Mouse (Mus musculus) heart, adult 2 months (tissue): Measurements from ENCODE around the gene Gpr157. TPM values are rescaled to one million over a fixed set of nuclear protein-coding genes. Genes with fewer than 3 reads are reported as not detected.
A peak's percentile ranks its signal among the peaks of the same experiment; 100 is the strongest.

ENCODE experiments used
- DNase-seq, 2 experiments: peaks; one replicate each; pipeline ENCODE4 v3.0.0; 2021
- H3K27ac ChIP-seq: fragments of 200-600 bp; 2 replicates; pipeline ENCODE4 v1.8.1; 2022
- H3K27me3 ChIP-seq: fragments of 200-500 bp; 2 replicates; pipeline ENCODE4 v1.6.1; 2012; ENCODE audit warnings: mild to moderate bottlenecking, low read length, inconsistent platforms, mixed read lengths; ENCODE audit not compliant: control insufficient read depth, insufficient read depth
- H3K36me3 ChIP-seq: fragments of 200-500 bp; 2 replicates; pipeline ENCODE4 v1.6.1; 2012; ENCODE audit warnings: low read length, inconsistent platforms; ENCODE audit not compliant: control insufficient read depth, insufficient read depth
- H3K4me1 ChIP-seq: fragments of 200-500 bp; 2 replicates; pipeline ENCODE4 v1.6.1; 2011; ENCODE audit warnings: low read length; ENCODE audit not compliant: control insufficient read depth, insufficient read depth
- H3K4me3 ChIP-seq: fragments of 200-600 bp; 2 replicates; pipeline ENCODE4 v1.8.1; 2022
- H3K79me2 ChIP-seq: fragments of 200-500 bp; replicated peaks from 2 replicates; pipeline ENCODE4 v1.6.1; 2012; ENCODE audit warnings: mild to moderate bottlenecking, inconsistent platforms, low read length, moderate library complexity, mixed read lengths; ENCODE audit not compliant: control insufficient read depth, insufficient read depth
- H3K9ac ChIP-seq: fragments of 200-500 bp; 2 replicates; pipeline ENCODE4 v1.6.1; 2012; ENCODE audit warnings: low read depth, mild to moderate bottlenecking, control low read depth, inconsistent platforms, low read length, mixed read lengths
- CTCF ChIP-seq: fragments of 200-600 bp; IDR thresholded peaks from 2 replicates; pipeline ENCODE4 v1.8.1; 2022; ENCODE audit warnings: antibody characterized with exemption, mild to moderate bottlenecking, moderate library complexity
- EP300 ChIP-seq: fragments of 200-500 bp; IDR thresholded peaks from 2 replicates; pipeline ENCODE4 v1.6.1; 2011; ENCODE audit warnings: low read depth, low read length, control low read depth; ENCODE audit not compliant: insufficient read depth
- POLR2A ChIP-seq: fragments of 200-500 bp; IDR thresholded peaks from 2 replicates; pipeline ENCODE4 v1.6.1; 2011; ENCODE audit warnings: mild to moderate bottlenecking, low read depth, low read length, control low read depth; ENCODE audit not compliant: insufficient read depth
- WGBS: fragments of 180-500 bp; shearing (Covaris S2); methylation state at CpG from one replicate; pipeline ENCODE4 v1.1.7; 2018; 5-methylcytosine and 5-hydroxymethylcytosine counted together
- intact Hi-C: fragments of 180-260 bp; cut with DNase I; formaldehyde crosslinking; loops from one replicate; pipeline ENCODE4 v1.15.1; 2025
- polyA plus RNA-seq: library from polyadenylated mRNA; depleted of rRNA; stranded (reverse); fragments of >200 nt; gene quantifications from 2 replicates; pipeline ENCODE4 v1.2.3, GENCODE M21; 2012
- total RNA-seq, 2 experiments: library from RNA; stranded (reverse); gene quantifications; 2 replicates each; pipeline ENCODE4 v1.2.3; 2021

Gpr157 gene
- total and polyA plus RNA-seq, 3 experiments, result 21.8 to 42.4 (median 34.2) TPM

DNA sequence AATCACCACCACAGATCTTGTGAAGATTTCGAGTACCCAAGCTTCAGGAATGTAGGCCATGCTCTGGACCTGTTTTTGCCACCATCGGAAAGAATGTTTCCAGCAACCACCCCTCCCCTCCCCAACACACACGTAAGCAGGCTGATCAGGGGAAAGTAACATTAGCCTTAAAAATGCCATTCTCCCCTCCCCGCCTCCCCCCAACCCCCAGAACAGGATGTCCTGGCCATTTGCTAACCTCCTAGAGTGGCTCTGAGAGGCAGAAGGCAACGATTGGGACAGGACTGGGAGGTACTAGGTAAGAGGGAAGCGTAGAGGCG is 364 bp upstream of the Gpr157 start:
- TF ChIP-seq CTCF (no peak), EP300 (no peak), POLR2A (no peak)
- no peaks in the 10 kb centered on the region for H3K79me2 ChIP-seq
- no peak overlapping the region for H3K9ac ChIP-seq
- no peak for DNase-seq
- H3K4me3 ChIP-seq, result peak overlapping the region; percentile 12; the same call in 1 of the 2 replicates
- WGBS, result 7% methylated on average over 7 of the region's 7 CpGs
- H3K27ac ChIP-seq, result no peak overlapping the region
- H3K36me3 ChIP-seq, result no peaks in the 10 kb centered on the region
- peaks cover 1% of the 10 kb centered on the region; the same call in 1 of the 2 replicates for H3K4me1 ChIP-seq
- intact Hi-C loops, result no loop called here
- no peaks in the 10 kb centered on the region for H3K27me3 ChIP-seq

DNA sequence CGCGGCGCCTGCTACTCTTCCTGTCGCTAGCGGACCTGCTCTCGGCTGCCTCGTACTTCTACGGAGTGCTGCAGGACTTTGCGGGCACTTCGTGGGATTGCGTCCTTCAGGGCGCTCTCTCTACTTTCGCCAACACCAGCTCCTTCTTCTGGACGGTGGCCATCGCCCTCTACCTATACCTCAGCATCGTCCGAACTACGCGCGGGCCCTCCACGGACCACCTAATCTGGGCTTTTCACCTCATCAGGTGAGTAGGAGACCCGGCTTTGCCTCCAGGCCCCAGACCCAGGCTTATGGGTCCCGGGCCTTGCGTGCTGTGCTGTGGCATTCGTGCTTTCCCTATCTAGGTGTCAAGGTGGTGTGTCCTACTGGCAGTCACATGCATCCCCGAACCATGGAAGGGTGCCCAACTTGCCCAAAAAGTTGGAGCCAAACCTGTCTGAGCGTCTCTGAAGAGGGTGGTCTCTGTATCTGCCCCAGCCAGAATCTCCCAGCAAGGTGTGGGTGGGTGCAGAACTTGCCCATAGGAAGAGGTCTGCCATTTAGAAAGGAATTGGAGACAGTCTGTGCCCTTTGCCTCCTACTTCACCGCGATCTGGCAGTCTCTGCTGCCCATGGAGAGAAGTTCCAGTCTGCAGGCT is 845 bp downstream of the Gpr157 start:
- Histone ChIP-seq H3K79me2 (no peaks in the 10 kb centered on the region), H3K36me3 (no peaks in the 10 kb centered on the region), H3K4me3 (peak overlapping the region; percentile 65), H3K27ac (peak overlapping the region; percentile 94), H3K4me1 (peaks cover 3% of the 10 kb centered on the region; the same call in 1 of the 2 replicates), H3K9ac (peak overlapping the region; percentile 94), H3K27me3 (no peaks in the 10 kb centered on the region)
- intact Hi-C loops, result no loop called here
- DNase-seq, result no peak
- TF ChIP-seq POLR2A (peak; percentile 40; the same call in 1 of the 2 replicates), EP300 (0 out of 2 replicates have a peak, but pooled peaks have one; percentile 18), CTCF (no peak)
- WGBS, result 16% methylated on average over 29 of the region's 29 CpGs

DNA sequence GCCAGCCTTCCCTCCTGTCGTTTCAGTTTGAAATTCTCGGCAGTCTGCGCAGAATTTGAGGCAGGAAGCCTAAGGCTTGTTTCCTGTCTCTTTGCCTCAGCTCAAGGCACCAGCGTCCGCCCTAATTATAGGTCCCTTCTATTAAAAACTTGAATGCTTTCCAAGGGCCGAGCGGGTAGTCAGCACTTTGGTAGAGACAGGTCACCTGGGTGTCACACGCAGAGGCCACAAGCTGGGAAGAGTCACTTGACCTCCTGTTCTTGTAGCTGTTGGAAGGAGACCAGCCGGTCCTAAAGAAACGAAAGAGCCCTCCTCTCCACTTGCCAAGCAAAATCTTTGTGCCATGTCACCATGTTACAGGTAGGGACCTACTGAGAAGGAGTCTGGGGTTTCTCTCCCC is 2.0 kb downstream of the Gpr157 start:
- H3K79me2 ChIP-seq, result no peaks in the 10 kb centered on the region
- intact Hi-C loops, result no loop called here
- peak overlapping the region; percentile 60 for H3K9ac ChIP-seq
- peaks cover 3% of the 10 kb centered on the region; the same call in 1 of the 2 replicates for H3K4me1 ChIP-seq
- no peaks in the 10 kb centered on the region for H3K27me3 ChIP-seq
- peak overlapping the region; percentile 94 for H3K27ac ChIP-seq
- peak; percentile 48 to 78 for DNase-seq
- peak; percentile 63; the same call in 1 of the 2 replicates for TF ChIP-seq EP300
- no peak for TF ChIP-seq CTCF
- peak; percentile 48; the same call in 1 of the 2 replicates for TF ChIP-seq POLR2A
- H3K36me3 ChIP-seq, result no peaks in the 10 kb centered on the region
- H3K4me3 ChIP-seq, result peak overlapping the region; percentile 65
- 19% methylated on average over 10 of the region's 10 CpGs for WGBS

DNA sequence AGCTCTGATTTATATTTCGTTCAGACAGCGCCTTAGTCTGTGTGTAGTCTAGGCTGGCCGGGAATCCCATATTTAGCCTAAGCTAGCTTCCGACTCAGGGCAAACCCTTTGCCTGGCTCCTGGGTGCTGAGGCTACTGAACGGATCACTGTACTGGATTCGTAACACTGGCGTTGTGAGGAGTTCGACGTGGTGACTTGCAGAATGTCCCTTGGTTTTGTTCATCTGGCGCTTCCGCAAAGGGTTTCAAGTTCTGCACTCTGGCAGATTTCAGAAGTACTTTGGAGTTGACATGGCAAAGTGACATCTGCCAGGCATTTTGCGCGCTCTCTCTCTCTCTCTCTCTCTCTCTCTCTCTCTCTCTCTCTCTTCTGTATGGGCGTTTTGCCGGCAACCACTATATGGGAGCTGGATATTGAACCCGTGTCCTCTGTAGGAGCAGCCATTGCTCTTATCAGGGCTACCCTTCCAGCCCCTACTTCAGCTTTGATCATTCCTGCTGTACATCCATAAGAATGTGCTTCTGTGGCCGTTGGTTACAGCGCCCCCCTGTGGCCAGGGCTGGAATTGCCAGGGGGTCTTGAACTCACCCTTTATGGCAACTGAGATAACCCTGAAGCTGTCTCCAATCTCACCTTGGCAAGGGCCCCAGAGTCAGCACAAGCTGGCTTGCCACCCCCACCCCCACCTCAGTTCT is 4.9 kb downstream of the Gpr157 start:
- Histone ChIP-seq H3K79me2 (peaks cover 1% of the 10 kb centered on the region; the same call in 1 of the 2 replicates), H3K27me3 (no peaks in the 10 kb centered on the region), H3K4me1 (peaks cover 3% of the 10 kb centered on the region; the same call in 1 of the 2 replicates), H3K36me3 (no peaks in the 10 kb centered on the region), H3K4me3 (no peak overlapping the region), H3K9ac (no peak overlapping the region), H3K27ac (no peak overlapping the region)
- peak; percentile 87 for TF ChIP-seq CTCF
- TF ChIP-seq POLR2A, result no peak
- intact Hi-C loops, result loop anchor here (5.0 kb wide), 1 partner anchor 315 kb away; no protein-coding TSS in a partner anchor
- WGBS, result 66% methylated on average over 18 of the region's 18 CpGs
- peak; percentile 33 to 65 for DNase-seq

DNA sequence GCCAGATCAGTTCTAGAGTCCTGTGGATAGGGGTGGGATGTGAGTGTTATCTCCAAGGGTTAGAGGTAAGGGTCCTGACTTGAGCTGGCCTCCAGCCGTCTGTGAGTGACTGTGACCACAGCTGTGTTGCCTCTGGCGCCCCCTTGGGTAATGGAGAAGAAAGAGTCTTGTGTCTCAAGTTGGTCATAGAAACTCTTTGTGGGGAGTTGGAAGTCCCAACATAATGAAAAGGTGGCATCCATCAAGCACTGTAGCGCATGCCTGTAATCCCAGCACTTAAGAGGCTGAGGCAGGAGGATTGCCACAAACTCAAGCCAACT is 5.4 kb downstream of the Gpr157 start:
- H3K27ac ChIP-seq, result no peak overlapping the region
- DNase-seq, result no peak
- no peaks in the 10 kb centered on the region for H3K36me3 ChIP-seq
- H3K79me2 ChIP-seq, result peaks cover 3% of the 10 kb centered on the region; the same call in 1 of the 2 replicates
- H3K4me3 ChIP-seq, result no peak overlapping the region
- H3K9ac ChIP-seq, result no peak overlapping the region
- H3K27me3 ChIP-seq, result no peaks in the 10 kb centered on the region
- intact Hi-C loops, result loop anchor here (5.0 kb wide), 1 partner anchor 315 kb away; no protein-coding TSS in a partner anchor
- H3K4me1 ChIP-seq, result peaks cover 3% of the 10 kb centered on the region; the same call in 1 of the 2 replicates
- WGBS, result 60% methylated on average over 3 of the region's 3 CpGs
- TF ChIP-seq POLR2A (no peak), CTCF (peak; percentile 15; the same call in 1 of the 2 replicates)

DNA sequence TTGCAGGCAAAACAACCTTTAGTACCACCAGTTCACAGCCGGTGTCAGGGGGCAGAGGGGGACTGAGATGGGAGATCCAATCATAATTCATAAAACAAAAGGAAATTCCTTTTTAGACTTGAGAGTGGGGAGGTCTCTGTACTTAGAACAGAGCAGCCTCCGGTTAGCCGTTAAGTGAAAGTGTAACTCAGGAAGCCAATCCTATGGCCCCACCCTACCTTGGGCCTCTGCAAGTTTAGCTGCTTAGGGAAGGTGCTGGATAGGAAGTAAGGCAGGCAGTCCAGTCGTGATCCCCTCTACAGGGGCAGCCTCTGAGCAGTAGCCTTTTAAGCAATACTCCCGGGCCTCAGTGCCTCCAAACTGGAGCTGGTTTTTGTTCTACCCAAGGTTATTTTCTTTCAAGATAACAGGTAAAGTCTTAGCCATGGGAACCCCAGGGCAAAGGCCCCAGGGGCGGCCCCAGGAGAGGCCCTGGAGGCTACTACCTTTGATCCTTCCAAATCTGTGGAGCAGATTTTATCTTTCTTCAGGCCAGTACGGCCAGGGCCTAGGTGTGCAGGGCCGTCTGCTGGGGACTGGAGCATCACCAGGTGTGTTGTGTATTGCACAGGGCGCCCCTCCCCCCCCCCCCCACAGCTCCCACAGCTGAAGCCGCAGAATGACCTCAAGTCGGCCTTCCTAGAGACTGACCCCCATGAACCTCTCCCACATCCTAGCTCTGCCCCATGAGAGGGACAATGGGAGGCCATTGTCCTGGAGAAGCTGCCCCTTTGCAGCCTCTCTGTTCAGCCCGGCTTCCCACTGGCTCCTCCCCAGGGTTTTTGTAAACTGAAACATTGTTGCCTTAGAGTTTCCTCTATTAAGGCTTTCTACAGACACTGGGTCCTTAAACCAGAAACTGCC is 6.6 kb downstream of the Gpr157 start:
- intact Hi-C loops, result loop anchor here (5.0 kb wide), 1 partner anchor 317 kb away; no protein-coding TSS in a partner anchor
- 50% methylated on average over 11 of the region's 12 CpGs for WGBS
- H3K79me2 ChIP-seq, result peaks cover 3% of the 10 kb centered on the region; the same call in 1 of the 2 replicates
- TF ChIP-seq POLR2A, result no peak
- DNase-seq, result no peak
- H3K27me3 ChIP-seq, result no peaks in the 10 kb centered on the region
- no peak overlapping the region for H3K4me3 ChIP-seq
- peaks cover 3% of the 10 kb centered on the region; the same call in 1 of the 2 replicates for H3K4me1 ChIP-seq
- no peak overlapping the region for H3K9ac ChIP-seq
- no peaks in the 10 kb centered on the region for H3K36me3 ChIP-seq
- no peak overlapping the region for H3K27ac ChIP-seq
